Mouse (Mus musculus) G1E (cell line): ENCODE results near the gene Synm.

Experiments
- CTCF ChIP-seq: IDR thresholded peaks from 2 replicates; pipeline ENCODE4 v1.5.1; 2012; ENCODE audit warnings: low read depth, low read length, inconsistent platforms, mixed read lengths
- GATA1 ChIP-seq: IDR thresholded peaks from 2 replicates; pipeline ENCODE4 v1.6.1; 2012; ENCODE audit warnings: borderline replicate concordance, low read length, inconsistent platforms, mixed read lengths
- GATA2 ChIP-seq: IDR thresholded peaks from 2 replicates; pipeline ENCODE4 v1.6.1; 2012; ENCODE audit warnings: low read depth, low read length, inconsistent platforms, borderline replicate concordance
- POLR2AphosphoS5 ChIP-seq: IDR thresholded peaks from 2 replicates; pipeline ENCODE4 v1.6.1; 2012; ENCODE audit warnings: low read depth, low read length, inconsistent platforms; ENCODE audit not compliant: insufficient replicate concordance
- TAL1 ChIP-seq: conservative IDR thresholded peaks from 2 replicates; pipeline ENCODE4 v1.6.1; 2012; ENCODE audit warnings: low read depth, low read length, inconsistent platforms, mixed read lengths

GRCm38 (mm10) chr7:67797065-67797464 is 37.5 kb upstream of the Synm start:
- TF ChIP-seq CTCF (no peak), GATA1 (no peak), TAL1 (no peak), POLR2AphosphoS5 (no peak), GATA2 (no peak)
